Mouse (Mus musculus) induced T-regulatory cell, adult 2 months (primary cell): Measurements from ENCODE around the gene Arl4d.
"Not testable (repeated sequence)": the region's sequence is repeated elsewhere in the genome, so short reads cannot be mapped to it uniquely, and the experiment has no call there.

Experiments used
- DNase-seq: peaks from one replicate; pipeline ENCODE4 v3.0.0-alpha.2; 2012; ENCODE audit warnings: low read depth

Gene Arl4d

DNA sequence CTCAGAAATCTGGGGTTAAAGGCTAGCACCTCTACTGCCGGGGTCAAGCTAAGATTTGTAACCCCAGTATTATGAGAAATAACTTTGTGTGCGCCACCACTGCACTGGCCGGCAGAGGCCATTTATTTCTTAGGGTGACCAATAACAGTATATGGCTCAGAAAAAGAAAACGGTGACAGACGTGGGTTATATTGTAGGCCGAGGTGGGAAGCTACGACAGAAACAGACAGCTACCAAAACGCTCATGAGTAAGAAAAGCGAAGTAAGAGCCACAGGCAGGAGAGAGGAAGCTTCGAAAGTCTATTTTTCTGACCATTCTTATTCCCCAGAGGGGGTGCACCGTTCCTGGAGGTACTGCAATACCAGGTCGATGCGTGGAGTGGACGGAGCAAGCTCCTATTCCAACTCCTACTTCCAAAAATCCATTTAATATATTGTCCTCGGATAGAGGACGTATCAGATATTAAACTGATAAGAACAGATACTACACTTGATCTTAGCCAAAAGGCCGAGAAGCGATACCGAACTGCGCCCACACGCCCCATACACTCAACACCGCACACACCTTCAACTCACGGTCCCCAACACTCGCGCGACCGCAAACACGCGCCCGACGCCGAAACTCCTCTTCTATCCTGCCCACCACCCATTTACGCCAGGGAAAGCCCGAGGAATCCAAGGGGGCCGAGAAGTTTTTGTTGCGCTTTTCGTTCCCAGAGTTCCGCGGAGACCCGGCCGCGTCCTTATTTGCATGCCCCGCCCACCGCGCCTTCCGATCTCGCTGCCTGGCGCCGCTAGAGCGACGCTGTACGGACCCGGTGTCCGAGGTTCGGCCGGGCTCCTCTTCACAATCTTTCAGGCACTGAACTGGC, 19.7 kb upstream of the Arl4d start:
- peak; percentile 87 for DNase-seq

DNA sequence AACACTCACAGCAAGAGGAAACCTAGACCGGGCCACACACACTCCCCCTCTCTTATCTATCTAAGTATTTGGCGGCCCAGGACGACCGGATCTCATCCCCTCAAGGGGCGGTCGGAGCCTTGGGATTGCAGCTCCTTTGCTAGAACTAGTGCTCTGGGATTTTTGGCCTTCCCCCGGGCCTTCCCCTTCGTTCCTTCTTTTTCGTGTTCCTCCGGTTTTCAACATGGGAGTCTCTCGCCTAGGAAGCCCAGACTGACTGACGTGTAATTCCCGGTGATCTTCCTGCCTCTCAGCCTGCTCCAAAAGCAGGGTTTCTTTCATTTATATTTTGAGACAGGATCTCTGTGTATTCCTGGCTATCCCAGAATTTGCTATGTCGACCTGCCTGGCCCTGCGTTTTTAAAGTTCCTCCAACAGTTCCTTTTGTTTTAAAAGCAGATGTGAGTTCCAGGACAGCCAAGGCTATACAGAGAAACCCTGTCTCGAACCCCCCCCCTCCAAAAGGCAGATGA, 19.0 kb upstream of the Arl4d start:
- not testable (repeated sequence) for DNase-seq

DNA sequence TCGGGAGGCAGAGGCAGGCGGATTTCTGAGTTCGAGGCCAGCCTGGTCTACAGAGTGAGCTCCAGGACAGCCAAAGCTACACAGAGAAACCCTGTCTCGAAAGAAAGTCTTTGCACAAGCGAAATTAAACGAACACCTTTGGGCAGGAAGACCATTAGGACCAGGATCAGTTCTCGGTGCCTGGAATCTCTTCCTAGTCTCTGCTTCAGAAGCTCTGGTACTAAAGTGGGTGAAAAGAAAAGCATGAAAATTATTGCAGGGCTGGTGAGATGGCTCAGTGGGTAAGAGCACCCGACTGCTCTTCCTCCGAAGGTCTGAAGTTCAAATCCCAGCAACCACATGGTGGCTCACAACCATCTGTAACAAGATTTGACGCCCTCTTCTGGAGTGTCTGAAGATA, 18.2 kb upstream of the Arl4d start:
- DNase-seq, result not testable (repeated sequence)

DNA sequence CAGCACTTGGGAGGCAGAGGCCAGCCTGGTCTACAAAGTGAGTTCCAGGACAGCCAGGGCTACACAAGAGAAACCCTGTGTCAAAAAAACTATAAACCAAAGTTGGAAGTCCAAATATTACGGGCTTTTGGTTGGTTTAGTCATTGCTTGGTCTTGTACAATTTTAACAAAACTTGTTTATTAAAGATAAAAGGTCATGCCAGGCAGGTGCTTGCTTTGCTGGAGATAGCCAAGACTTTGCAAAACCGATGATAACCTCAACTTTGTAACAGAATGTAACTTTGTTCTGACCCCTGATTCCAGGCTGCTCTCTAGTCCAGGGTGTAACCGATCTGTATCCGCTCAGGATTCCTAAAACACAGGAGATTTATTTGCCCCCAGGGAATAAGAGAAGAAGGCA, 9.0 kb upstream of the Arl4d start:
- no peak for DNase-seq

DNA sequence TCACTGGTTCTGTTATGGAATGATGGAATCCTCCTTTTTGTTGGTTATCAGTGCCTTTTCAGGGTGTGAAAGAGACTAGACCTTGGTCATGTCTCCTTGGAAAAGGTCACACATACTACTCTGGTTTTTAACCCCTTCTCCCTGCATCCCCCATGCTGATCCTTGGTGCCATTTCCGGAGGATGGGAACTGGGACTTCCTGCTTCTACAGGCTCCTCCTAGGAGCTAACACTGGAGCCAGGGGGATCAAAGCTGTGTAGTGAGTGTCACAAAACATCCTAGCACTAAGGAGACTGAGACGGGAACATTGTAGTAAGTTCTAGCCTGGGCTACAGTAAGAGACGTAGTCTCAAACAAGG, 7.8 kb upstream of the Arl4d start:
- no peak for DNase-seq

DNA sequence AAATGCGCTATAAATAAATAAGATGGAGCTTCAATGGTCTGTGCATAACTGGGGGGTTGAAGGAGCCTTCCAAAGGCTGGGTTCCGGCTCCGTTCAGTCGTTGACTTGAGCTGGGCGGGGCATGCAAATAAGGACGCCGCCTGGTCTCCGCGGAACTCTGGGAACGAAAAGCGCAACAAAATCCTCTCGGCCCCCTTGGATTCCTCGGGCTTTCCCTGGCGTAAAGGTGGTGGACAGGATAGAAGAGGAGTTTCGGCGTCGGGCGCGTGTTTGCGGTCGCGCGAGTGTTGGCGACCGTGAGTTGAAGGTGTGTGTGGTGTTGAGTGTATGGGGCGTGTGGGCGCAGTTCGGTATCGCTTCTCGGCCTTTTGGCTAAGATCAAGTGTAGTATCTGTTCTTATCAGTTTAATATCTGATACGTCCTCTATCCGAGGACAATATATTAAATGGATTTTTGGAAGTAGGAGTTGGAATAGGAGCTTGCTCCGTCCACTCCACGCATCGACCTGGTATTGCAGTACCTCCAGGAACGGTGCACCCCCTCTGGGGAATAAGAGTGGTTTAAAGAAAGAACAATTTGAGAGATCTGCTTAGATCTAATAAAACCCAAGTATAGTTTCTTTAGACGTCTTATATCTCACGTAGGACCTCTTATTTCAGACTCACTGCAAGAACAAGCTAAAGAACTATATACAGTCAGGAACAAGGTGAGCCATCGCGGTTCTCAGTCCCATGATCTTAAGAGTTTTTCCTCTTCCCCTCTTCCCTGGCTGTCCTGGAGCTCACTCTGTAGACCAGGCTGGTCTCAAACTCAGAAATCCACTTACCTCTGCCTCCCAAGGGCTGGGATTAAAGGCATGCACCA, 7.2 kb upstream of the Arl4d start:
- peak; percentile 91 for DNase-seq

DNA sequence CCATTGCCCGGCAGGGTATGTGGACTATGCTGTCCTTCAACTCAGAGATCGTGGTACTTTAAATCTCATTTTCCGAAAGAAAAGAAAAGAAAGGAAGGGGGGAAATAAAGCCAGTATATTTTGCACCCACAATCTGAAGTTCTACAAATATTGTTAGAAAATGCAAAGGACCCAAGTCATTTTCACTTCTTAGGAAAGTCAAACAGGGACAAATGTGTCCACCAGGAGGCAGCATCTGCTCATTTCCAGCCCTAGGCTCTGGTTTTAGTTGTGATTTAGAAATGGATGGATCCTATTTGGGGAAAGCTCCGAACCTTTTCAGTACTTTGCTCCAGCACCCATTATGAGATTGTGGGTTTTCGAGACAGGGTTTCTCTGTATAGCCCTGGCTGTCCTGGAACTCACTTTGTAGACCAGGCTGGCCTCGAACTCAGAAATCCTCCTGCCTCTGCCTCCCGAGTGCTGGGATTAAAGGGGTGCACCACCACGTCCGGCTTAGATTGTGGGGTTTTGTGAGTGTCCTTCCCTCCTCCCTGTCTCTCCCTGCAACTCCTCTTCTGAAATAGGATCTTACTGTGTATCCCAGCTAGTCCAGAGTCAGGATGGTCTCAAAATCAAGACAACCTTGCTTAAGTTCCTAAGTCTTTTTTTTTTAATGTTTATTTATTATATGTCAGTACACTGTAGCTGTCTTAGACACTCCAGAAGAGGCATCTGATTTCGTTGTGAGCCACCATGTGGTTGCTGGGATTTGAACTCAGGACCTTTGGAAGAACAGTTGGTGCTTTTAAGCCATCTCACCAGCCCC, 6.4 kb upstream of the Arl4d start:
- peak; percentile 94 for DNase-seq

DNA sequence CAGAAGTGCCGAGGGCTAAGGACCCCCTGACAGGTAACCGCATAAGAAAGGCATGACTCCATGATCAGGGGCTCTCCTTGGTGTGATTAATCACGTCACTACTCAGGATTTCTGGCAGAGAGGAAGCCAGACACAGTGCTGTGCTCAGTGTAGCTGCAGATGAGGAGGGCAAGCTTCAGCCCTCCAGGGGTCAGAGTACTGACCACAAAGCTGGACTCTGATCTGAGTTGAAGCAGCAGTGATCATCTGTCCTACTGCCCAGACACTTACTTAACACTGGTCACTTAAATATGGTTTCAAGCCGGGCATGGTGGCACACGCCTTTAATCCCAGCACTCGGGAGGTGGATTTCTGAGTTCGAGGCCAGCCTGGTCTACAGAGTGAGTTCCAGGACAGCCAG, 4.2 kb upstream of the Arl4d start:
- no peak for DNase-seq

DNA sequence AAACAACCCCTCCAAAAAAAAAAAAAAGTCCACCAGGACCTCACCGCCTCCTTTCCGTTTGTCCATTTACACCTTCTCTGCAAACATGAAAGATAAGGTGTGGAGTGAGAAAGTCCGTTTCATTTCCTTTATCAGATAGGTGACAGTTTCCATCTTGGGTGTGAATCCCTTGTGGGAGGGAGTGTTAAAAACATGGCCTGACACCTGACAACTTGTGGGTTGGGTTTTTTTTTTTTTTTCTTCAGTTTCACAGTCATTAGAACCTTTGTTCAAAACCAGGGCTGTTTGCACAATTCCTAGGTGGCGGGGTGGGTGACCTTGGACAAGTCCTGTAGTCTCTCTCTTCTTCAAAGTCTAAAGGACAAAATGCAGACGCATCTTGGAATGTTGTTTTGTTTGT, 3.6 kb upstream of the Arl4d start:
- DNase-seq, result peak; percentile 73

DNA sequence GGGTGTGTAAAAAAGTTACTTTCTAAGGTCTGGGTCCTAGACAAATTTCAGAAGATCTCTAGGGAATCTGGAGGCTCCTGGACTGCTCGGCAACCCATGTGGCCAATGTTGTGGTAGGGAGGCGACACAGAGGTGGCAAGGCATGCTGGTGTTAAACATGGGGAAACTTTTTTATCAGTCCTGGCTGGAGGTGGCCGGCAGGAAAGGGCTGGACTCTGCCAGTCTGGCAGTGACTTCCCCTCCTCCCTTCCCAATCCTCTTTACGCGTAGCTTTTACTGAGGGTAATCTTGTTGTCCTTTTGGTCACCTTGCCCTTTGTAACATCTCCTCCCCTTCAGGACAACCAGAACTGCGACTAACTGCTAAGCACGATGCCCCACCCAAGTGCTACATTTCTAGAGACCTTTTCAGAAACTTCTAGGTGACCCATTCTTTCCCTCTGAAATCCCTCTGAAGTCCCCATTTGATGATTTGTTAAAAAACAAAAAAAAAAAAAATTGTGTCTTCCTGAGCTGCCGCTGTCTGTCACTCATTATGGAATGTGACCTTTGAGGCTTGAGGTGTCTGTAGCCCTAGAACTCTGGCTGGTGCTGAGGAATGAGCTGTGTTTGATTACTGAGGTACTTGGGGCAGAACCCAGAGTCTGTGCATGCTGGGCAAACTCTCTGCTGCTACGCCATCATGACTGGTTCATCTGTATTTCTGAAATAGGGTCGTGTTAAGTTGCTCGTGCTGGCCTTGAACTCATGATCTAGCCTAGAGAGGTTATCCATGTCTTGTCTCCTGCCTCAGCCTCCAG, 1.9 kb upstream of the Arl4d start:
- no peak for DNase-seq

DNA sequence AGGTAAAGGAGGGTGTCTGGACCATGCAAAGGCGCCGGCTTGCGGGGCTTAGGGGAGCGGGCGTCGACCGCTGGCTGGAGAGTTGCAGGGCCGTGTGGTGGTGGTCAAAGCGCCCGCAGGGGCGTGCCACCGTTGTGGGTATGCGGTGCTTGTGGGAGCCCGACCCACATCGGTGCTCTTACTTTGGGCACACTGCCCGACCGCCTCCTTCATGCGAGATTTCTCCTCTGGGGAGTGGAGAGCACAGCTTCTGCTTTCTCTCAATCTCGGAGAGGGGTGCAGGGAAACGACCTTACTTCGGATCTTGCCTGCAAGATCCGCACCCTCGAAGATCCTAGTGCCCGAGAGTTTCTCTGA, 273 bp downstream of the Arl4d start:
- DNase-seq, result no peak

DNA sequence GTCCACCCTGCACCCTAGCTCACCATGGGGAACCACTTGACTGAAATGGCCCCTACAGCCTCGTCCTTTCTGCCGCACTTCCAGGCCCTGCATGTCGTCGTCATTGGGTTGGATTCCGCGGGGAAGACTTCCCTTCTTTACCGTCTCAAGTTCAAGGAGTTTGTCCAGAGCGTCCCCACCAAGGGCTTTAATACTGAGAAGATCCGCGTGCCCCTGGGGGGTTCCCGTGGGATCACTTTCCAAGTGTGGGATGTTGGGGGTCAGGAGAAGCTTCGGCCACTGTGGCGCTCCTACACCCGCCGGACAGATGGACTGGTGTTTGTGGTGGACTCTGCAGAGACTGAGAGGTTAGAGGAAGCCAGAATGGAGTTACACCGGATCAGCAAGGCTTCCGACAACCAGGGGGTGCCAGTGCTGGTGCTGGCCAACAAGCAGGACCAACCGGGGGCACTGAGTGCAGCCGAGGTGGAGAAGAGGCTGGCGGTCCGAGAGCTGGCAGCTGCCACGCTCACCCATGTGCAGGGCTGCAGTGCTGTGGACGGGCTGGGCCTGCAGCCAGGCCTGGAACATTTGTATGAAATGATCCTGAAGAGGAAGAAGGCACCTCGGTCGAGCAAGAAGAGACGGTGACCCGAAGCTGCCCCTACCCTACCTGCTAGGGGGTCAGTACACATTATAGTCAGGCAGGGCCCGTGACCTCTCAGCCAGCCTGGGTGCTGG, 1.4 kb downstream of the Arl4d start:
- no peak for DNase-seq

DNA sequence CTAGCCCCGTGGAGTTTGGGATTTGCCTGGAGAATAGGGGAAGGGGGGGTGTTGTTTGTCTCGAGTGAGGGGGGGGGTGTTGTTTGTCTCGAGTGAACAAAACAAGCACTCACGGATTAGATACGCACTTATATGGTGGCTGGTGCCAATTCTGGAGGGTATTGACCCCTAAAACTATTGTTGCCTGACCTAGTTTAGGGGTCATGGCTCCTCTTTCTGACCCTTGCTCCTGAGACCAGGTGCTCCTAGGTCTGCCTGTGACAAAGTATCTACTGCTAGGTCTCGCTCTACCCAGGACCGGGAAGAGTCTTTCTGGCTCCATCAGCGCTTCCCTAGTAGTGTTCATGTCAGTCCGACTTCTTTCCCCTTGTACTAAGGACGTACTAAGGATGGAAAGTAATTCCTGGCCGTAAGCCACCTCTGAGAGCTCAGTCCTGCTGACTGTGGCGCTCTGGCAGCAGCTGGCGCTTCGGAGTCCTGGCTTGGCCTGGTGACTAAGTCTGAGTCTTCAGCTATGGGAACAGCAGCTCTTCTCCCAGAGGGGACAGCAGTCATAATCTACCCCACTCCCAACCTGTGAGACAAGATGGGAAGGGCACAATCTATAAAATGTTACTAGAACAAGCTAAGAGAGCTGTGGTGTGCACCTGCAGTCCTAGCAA, 2.7 kb downstream of the Arl4d start:
- no peak for DNase-seq

DNA sequence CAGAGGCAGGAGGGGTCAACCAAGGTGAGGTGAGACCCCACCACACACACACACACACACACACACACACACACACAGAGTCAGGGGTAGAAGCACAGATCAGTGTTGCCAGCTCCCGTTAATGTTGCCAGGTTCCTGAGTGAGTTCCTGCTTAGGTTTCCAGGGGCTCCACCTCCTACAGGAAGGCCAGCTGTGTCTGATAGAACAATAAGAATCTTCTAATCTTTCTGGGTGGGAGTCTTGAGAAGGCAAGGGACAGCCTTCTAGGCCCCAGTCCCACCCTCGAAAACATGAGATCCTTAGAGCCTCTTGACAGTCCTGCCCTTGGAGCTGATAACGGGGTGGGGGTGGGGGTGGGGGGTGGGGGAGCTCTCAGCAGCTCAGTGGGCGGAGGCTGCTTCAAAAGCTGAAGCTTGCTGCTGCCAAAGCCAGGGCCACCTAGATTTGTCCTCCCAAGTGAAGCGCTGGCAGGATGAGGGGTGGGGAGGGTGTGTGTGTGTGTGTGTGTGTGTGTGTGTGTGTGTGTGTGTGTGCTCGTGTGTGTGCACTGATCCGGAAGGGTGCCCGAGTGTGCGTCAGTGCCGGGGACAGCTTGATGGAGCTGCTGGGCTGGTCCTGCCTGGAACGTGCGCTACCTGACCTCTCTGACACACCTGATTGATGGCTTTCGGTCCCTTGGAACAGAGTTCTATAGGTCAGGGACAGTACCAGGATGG, 3.4 kb downstream of the Arl4d start:
- no peak for DNase-seq

DNA sequence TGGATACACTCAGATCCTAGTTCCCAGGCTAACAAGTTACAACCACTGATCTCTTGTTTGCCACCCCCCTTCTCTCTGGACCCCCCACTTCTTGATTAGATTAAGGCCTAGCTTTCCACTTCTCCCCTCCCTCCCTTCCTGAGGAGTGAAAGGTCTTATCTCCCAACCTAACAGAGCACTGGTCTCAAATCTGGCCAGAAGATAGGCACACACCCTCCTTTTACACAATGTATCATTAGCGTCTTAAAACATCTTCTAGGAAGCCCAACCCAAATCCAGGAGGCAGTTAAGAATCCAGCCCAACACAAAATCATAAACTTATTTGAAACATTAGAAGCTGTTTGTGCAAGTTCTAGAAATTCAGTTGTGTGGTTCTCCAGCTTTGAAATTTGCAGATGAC, 5.0 kb downstream of the Arl4d start:
- no peak for DNase-seq

DNA sequence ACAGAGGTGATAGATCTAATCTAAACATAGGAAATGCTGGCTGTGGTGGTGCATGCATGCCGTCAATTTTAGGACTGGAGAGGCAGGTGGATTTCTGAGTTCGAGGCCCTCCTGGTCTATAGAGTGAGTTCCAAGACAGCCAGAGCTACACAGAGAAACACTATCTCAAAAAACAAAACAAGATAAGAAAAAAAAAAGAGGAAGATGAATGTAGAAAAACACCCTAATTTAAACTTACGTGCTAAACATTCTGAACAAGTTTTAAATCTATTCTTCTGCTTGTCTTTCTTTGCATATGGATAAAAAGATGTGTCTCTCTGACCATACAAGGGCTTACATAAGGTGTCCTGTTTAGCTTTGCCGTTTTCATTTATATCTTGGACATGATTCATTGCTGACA, 5.9 kb downstream of the Arl4d start:
- DNase-seq, result no peak

DNA sequence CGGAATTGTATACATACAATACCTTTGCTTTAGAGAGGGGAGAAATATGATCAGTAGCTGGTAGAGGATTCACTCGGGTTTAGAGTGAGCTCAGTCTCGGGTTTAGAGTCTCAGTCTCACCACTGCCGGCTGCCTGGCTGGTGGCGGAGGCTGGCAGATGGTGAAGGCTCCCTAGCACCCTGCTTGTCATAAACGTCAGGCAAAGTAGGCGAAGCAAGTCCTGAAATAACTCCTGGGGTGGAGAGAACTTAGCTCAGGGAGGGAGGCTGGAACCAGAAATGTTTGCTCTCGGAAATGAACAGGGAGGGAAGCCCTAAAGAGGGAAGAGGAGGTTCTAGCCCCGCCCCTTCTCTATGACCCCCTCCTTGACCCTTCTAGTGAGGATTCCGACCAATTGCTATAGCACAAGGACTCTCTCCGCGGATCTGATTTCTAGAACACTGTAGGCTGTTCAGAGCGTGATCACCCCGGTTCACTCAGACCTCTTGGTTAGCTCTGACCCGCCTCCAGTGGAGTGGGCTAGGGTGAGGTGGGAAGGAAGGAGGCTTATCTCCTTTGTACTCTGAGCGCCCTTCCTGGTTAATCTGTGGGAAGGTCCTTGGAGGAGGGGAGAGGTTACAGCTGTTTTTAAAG, 7.8 kb downstream of the Arl4d start:
- no peak for DNase-seq

DNA sequence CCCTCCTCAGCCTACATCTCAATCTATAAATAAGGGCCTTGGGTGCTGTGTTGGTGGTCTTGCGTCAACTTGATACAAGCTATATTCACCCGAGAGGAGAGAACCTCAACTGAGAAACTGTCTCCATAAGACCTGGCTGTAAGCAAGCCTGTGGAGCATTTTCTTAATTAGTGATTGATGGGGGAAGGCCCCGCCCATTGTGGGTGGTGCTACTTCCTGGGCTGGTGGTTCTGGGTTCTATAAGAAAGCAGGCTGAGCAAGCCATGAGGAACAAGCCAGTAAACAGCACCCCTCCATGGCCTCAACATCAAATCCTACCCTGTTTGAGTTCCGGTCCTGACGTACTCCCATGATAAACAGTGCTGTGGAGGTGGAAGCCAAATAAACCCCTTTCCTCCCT, 8.8 kb downstream of the Arl4d start:
- DNase-seq, result no peak

DNA sequence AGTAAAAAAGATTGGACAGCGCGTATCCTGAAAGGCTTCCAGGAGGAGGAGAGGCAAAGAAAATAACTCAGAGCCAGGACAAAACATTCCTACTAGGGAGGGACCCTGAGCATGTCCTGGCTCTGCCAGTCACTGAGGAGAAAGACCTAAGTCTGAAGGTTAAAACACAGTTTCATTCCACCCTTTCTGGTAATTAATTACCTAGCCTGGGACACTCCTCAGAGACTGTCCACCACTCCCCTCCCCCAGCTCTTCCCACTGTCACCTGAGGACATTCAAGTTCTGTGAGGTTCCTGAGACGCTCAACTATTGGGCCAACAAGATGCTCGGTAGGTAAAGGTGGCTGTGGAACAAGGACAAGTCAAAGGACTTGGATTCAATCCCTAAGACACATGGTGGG, 10.0 kb downstream of the Arl4d start:
- DNase-seq, result no peak
